Mouse (Mus musculus) liver, adult 2 months (tissue): Measurements from ENCODE around the gene Troap. TPM values are rescaled to one million over a fixed set of nuclear protein-coding genes. Genes with fewer than 3 reads are reported as not detected.

Experiments used
- DNase-seq: peaks from one replicate; pipeline ENCODE4 v3.0.0-alpha.2; 2011; ENCODE audit warnings: low read depth, low spot score; ENCODE audit errors: extremely low read depth
- H3K27ac ChIP-seq: fragments of 200-500 bp; replicated peaks from 2 replicates; pipeline ENCODE4 v1.5.1; 2012; ENCODE audit warnings: low read depth, mild to moderate bottlenecking, control low read depth, inconsistent platforms, low read length; ENCODE audit not compliant: insufficient read depth
- H3K27me3 ChIP-seq: fragments of 200-500 bp; 2 replicates; pipeline ENCODE4 v1.6.1; 2012; ENCODE audit warnings: mild to moderate bottlenecking, moderate library complexity, low read length, inconsistent platforms; ENCODE audit not compliant: control insufficient read depth, insufficient read depth
- H3K36me3 ChIP-seq: fragments of 200-500 bp; 2 replicates; pipeline ENCODE4 v1.6.1; 2012; ENCODE audit warnings: low read length, inconsistent platforms; ENCODE audit not compliant: control insufficient read depth, insufficient read depth
- H3K4me1 ChIP-seq: fragments of 200-500 bp; 2 replicates; pipeline ENCODE4 v1.6.1; 2011; ENCODE audit warnings: low read length; ENCODE audit not compliant: control insufficient read depth, insufficient read depth
- H3K4me3 ChIP-seq: fragments of 200-500 bp; 2 replicates; pipeline ENCODE4 v1.5.1; 2011; ENCODE audit warnings: low read depth, mild to moderate bottlenecking, control low read depth, low read length, moderate library complexity; ENCODE audit not compliant: insufficient read depth
- H3K79me2 ChIP-seq: fragments of 200-500 bp; 2 replicates; pipeline ENCODE4 v1.6.1; 2012; ENCODE audit warnings: inconsistent platforms, mild to moderate bottlenecking, low read length, moderate library complexity; ENCODE audit not compliant: control insufficient read depth, insufficient read depth
- H3K9ac ChIP-seq: fragments of 200-500 bp; 2 replicates; pipeline ENCODE4 v1.6.1; 2012; ENCODE audit warnings: low read depth, mild to moderate bottlenecking, control low read depth, inconsistent platforms, low read length
- CTCF ChIP-seq: fragments of 200-500 bp; IDR thresholded peaks from 2 replicates; pipeline ENCODE4 v1.5.1; 2011; ENCODE audit warnings: low read depth, low read length, control low read depth
- POLR2A ChIP-seq: fragments of 200-500 bp; IDR thresholded peaks from 2 replicates; pipeline ENCODE4 v1.6.1; 2011; ENCODE audit warnings: low read length, control low read depth; ENCODE audit not compliant: insufficient read depth; ENCODE audit errors: extremely low read depth
- WGBS: fragments of 180-500 bp; shearing (Covaris S2); methylation state at CpG from one replicate; pipeline ENCODE4 v1.1.7; 2018; 5-methylcytosine and 5-hydroxymethylcytosine counted together
- polyA plus RNA-seq: library from polyadenylated mRNA; depleted of rRNA; stranded (reverse); fragments of >200 nt; gene quantifications from 2 replicates; pipeline ENCODE4 v1.2.3, GENCODE M21; 2012
- total RNA-seq: library from RNA; depleted of rRNA; stranded (reverse); fragments of >200 nt; gene quantifications from 2 replicates; pipeline ENCODE4 v1.2.3, GENCODE M21; 2014

Gene Troap
- total and polyA plus RNA-seq, 2 experiments: not detected

GRCm38 (mm10) chr15:99095356-99095755 is 21.0 kb downstream of the Troap start:
- H3K36me3 ChIP-seq: no peaks in the 10 kb centered on the region
- TF ChIP-seq CTCF: no peak
- TF ChIP-seq POLR2A: no peak
- 58% methylated on average over 6 of the region's 6 CpGs for WGBS

GRCm38 (mm10) chr15:99096061-99096793 is 21.9 kb downstream of the Troap start:
- H3K36me3 ChIP-seq: peaks cover 4% of the 10 kb centered on the region; the same call in 1 of the 2 replicates

More at GRCm38 (mm10) chr15:99095356-99095755, 21.0 kb downstream of the Troap start:
- Histone ChIP-seq H3K4me1 (peaks cover 22% of the 10 kb centered on the region), H3K27ac (no peak overlapping the region), H3K27me3 (no peaks in the 10 kb centered on the region), H3K4me3 (no peak overlapping the region), H3K79me2 (no peaks in the 10 kb centered on the region), H3K9ac (no peak overlapping the region)
- no peak for DNase-seq

GRCm38 (mm10) chr15:99096831-99097500 is 22.6 kb downstream of the Troap start:
- Histone ChIP-seq H3K27ac (peak overlapping the region; percentile 93), H3K79me2 (peaks cover 7% of the 10 kb centered on the region; the same call in 1 of the 2 replicates), H3K36me3 (peaks cover 9% of the 10 kb centered on the region; the same call in 1 of the 2 replicates), H3K4me3 (peak overlapping the region; percentile 67), H3K4me1 (peaks cover 27% of the 10 kb centered on the region), H3K27me3 (no peaks in the 10 kb centered on the region), H3K9ac (peak overlapping the region; percentile 94)
- no peak for TF ChIP-seq CTCF
- no peak for TF ChIP-seq POLR2A
- under 1% methylated on average over 58 of the region's 58 CpGs for WGBS
- peak; percentile 55 for DNase-seq

More at GRCm38 (mm10) chr15:99096061-99096793, 21.9 kb downstream of the Troap start:
- peak overlapping the region; percentile 93 for H3K27ac ChIP-seq
- H3K4me1 ChIP-seq: peaks cover 25% of the 10 kb centered on the region
- WGBS: 12% methylated on average over 24 of the region's 24 CpGs
- TF ChIP-seq CTCF (no peak), POLR2A (peak; percentile 41; the same call in 1 of the 2 replicates)
- no peaks in the 10 kb centered on the region for H3K27me3 ChIP-seq
- peaks cover 2% of the 10 kb centered on the region; the same call in 1 of the 2 replicates for H3K79me2 ChIP-seq
- peak overlapping the region; percentile 94 for H3K9ac ChIP-seq
- DNase-seq: peak; percentile 89
- H3K4me3 ChIP-seq: peak overlapping the region; percentile 67

- H3K4me1 ChIP-seq: peaks cover 20% of the 10 kb centered on the region
- H3K4me3 ChIP-seq: peak overlapping the region; percentile 67
- peak overlapping the region; percentile 71 for H3K9ac ChIP-seq
- 2% methylated on average over 39 of the region's 39 CpGs for WGBS
- TF ChIP-seq CTCF: no peak
- H3K36me3 ChIP-seq: peaks cover 9% of the 10 kb centered on the region; the same call in 1 of the 2 replicates
- H3K79me2 ChIP-seq: peaks cover 7% of the 10 kb centered on the region; the same call in 1 of the 2 replicates
- H3K27ac ChIP-seq: peak overlapping the region; percentile 79
- DNase-seq: no peak
- H3K27me3 ChIP-seq: no peaks in the 10 kb centered on the region
Observed at GRCm38 (mm10) chr15:99097840-99098492, 23.6 kb downstream of the Troap start.

GRCm38 (mm10) chr15:99098493-99098861 is 24.1 kb downstream of the Troap start:
- Histone ChIP-seq H3K79me2 (peaks cover 7% of the 10 kb centered on the region; the same call in 1 of the 2 replicates), H3K9ac (peak overlapping the region; percentile 71), H3K4me3 (peak overlapping the region; percentile 67; the same call in 1 of the 2 replicates), H3K36me3 (peaks cover 9% of the 10 kb centered on the region; the same call in 1 of the 2 replicates), H3K27ac (peak overlapping the region; percentile 59), H3K4me1 (peaks cover 20% of the 10 kb centered on the region), H3K27me3 (no peaks in the 10 kb centered on the region)
- 5% methylated on average over 9 of the region's 9 CpGs for WGBS
- DNase-seq: no peak
- no peak for TF ChIP-seq POLR2A
- no peak for TF ChIP-seq CTCF
